Mouse (Mus musculus) forebrain, embryonic 16.5 days (tissue): ENCODE measurements around the gene Maml2. TPM values are rescaled to one million over a fixed set of nuclear protein-coding genes. Genes with fewer than 3 reads are reported as not detected.

ENCODE experiments used
- ATAC-seq: fragments of 200-750 bp; cut with Nextera tagmentation; 2 replicates; pipeline ENCODE4 v1.8.0; 2017; ENCODE audit warnings: mild to moderate bottlenecking, moderate library complexity
- H3K27ac ChIP-seq: fragments of 300-500 bp; sonication (generic); 2 replicates; pipeline ENCODE4 v1.5.1; 2014; ENCODE audit warnings: low read length, control low read depth
- H3K27me3 ChIP-seq: fragments of 300-500 bp; sonication (generic); replicated peaks from 2 replicates; pipeline ENCODE4 v1.6.1; 2014; ENCODE audit warnings: low read length; ENCODE audit not compliant: control insufficient read depth, insufficient read depth
- H3K36me3 ChIP-seq: fragments of 300-500 bp; sonication (generic); 2 replicates; pipeline ENCODE4 v1.6.1; 2014; ENCODE audit not compliant: control insufficient read depth, insufficient read depth
- H3K4me1 ChIP-seq: fragments of 300-500 bp; sonication (generic); replicated peaks from 2 replicates; pipeline ENCODE4 v1.6.1; 2014; ENCODE audit warnings: low read length; ENCODE audit not compliant: control insufficient read depth, insufficient read depth
- H3K4me2 ChIP-seq: fragments of 300-500 bp; sonication (generic); 2 replicates; pipeline ENCODE4 v1.6.1; 2014; ENCODE audit warnings: mild to moderate bottlenecking, low read length, control low read depth
- H3K4me3 ChIP-seq: fragments of 300-500 bp; sonication (generic); replicated peaks from 2 replicates; pipeline ENCODE4 v1.5.1; 2014; ENCODE audit warnings: mild to moderate bottlenecking, low read length, control low read depth
- H3K9ac ChIP-seq: fragments of 300-500 bp; sonication (generic); replicated peaks from 2 replicates; pipeline ENCODE4 v1.6.1; 2014; ENCODE audit warnings: low read depth, low read length, control low read depth
- H3K9me3 ChIP-seq: fragments of 300-500 bp; sonication (generic); 2 replicates; pipeline ENCODE4 v1.6.1; 2016; ENCODE audit warnings: low read length; ENCODE audit not compliant: control insufficient read depth
- WGBS: fragments of 180-500 bp; shearing (Covaris S2); extraction: QIAGEN DNeasy Blood & Tissue Kit; methylation state at CpG from one replicate; pipeline ENCODE4 v1.1.7; 2014; 5-methylcytosine and 5-hydroxymethylcytosine counted together
- polyA plus RNA-seq: library from polyadenylated mRNA; unstranded; fragments of >200 nt; fragmentation: Nextera tagmentation; extraction: Ambion mirVana; gene quantifications from 2 replicates; pipeline ENCODE4 v1.2.1, GENCODE M21; 2015

The Maml2 gene
- polyA plus RNA-seq, 1 experiment from 2014 or later: 9.0 TPM

DNA sequence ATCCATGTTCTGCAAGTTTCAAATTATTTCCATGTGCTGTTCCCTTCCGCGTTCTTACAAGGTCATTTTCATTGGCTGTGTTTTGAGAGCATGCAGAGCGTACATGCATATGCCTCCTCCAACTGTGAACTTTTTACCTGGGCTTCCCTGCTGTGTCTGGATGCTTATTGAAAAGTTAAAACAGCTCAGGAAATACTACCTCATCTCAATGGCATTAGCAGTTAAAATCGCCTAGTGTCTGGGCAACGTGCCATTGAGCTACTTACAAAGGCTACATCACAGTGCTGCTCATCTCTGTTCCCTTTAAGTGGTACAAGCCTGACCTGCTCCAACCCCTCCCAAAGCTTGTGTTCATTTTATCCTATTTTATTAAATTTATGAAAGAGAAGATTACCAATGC lies 347.4 kb downstream of the Maml2 start:
- Histone ChIP-seq H3K4me1 (peaks cover 3% of the 10 kb centered on the region), H3K27me3 (no peaks in the 10 kb centered on the region), H3K9me3 (no peaks in the 10 kb centered on the region), H3K9ac (no peak overlapping the region), H3K36me3 (no peaks in the 10 kb centered on the region), H3K4me3 (no peak overlapping the region), H3K27ac (no peak overlapping the region), H3K4me2 (no peak overlapping the region)
- 42% methylated on average over 5 of the region's 5 CpGs for WGBS
- ATAC-seq: no peak

DNA sequence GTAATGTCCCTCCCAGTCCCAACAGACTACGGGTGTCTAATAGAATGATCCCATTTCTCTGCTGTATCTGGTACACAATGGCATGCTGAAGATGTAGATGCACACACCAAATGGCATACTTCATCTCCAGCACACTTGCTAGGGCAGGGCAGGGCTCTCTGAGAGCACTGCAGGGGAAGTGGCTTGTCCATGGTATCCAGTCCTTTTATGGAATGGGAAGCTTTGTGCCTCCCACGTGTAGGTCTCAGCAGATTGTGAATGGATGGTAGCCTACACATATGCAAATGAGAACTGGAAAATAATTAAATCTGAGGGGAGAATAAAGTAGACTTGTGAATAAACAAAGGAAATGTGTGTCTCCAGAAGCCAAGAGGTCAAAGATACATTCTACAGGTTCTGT lies 353.3 kb downstream of the Maml2 start:
- Histone ChIP-seq H3K27ac (no peak overlapping the region), H3K4me2 (no peak overlapping the region), H3K27me3 (no peaks in the 10 kb centered on the region), H3K9ac (no peak overlapping the region), H3K4me3 (no peak overlapping the region), H3K36me3 (no peaks in the 10 kb centered on the region), H3K9me3 (no peaks in the 10 kb centered on the region), H3K4me1 (peaks cover 10% of the 10 kb centered on the region)
- WGBS: 38% methylated on average over 2 of the region's 2 CpGs
- no peak for ATAC-seq

DNA sequence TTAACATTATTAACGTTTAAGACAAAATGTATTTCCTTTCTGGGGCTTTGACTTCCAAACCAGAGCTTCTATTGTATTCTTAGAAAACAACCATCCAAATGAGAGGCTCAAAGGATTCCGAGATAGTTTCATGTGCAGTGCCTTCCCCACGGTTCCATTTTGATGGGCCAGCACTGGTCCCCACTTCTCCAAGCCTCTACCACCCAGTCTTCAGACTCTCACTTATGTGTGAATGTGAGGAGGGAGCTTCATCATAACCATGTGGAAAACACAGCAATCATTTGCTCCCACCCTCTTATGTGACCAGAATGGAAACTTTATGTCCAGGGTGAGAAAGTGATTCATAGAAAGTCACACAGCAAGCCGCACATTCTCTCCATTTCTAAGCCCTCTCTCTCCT lies 354.1 kb downstream of the Maml2 start:
- Histone ChIP-seq H3K4me3 (no peak overlapping the region), H3K4me1 (peaks cover 10% of the 10 kb centered on the region), H3K9ac (peak overlapping the region; percentile 41; the same call in 1 of the 2 replicates), H3K27me3 (no peaks in the 10 kb centered on the region), H3K9me3 (no peaks in the 10 kb centered on the region), H3K36me3 (no peaks in the 10 kb centered on the region), H3K4me2 (no peak overlapping the region), H3K27ac (no peak overlapping the region)
- whole genome bisulfite sequencing: 38% methylated on average over 4 of the region's 4 CpGs
- ATAC-seq: no peak

DNA sequence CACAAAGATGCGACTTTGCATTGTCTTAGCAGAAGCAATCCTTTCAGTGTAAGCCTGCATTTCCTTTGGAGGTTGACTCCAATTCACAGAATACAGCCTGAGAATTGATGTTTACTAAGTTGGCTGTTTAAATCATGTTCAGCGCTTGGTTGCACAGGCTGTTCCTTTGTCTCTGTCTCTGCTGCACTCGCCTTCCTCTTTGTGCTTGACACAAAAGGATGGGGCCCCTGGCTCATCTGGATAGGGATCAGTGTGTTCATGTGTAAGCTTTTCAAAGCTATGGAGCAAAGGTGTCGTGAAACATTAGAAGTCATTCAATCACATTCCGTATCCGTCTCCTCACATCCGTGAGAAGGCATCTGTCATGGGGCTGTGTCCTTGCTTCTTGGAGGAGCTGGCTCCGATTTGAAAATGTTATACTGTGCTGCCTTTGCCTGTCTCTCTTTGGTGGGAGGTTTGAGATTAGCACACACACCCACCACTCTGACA lies 354.7 kb downstream of the Maml2 start:
- no peaks in the 10 kb centered on the region for H3K9me3 ChIP-seq
- H3K27me3 ChIP-seq: no peaks in the 10 kb centered on the region
- peak overlapping the region; percentile 8 for H3K4me2 ChIP-seq
- no peaks in the 10 kb centered on the region for H3K36me3 ChIP-seq
- peak; percentile 44 for ATAC-seq
- WGBS: 13% methylated on average over 8 of the region's 8 CpGs
- H3K9ac ChIP-seq: peak overlapping the region; percentile 41
- H3K4me3 ChIP-seq: no peak overlapping the region
- H3K27ac ChIP-seq: peak overlapping the region; percentile 20
- H3K4me1 ChIP-seq: peaks cover 10% of the 10 kb centered on the region

DNA sequence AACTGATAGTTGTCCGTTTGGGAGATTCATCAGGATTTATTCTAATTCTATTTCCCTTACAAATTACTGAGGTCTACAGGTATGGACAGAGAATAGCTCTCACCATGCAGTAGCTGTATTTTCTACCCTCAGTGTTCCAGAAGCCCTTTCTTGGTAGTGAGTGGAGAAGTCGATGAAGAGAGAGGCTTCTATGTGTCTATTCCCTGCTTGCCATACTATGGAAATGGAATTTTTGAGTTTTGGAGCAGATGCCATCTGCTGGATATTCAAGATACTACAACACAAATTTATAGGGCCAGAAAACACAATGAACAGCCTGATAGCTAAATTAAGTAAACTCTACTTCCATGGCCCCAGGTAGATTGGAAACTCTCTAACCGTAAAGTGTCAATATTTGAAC lies 355.2 kb downstream of the Maml2 start:
- H3K4me3 ChIP-seq: no peak overlapping the region
- no peaks in the 10 kb centered on the region for H3K36me3 ChIP-seq
- 25% methylated on average over 3 of the region's 3 CpGs for WGBS
- peak; percentile 83 for ATAC-seq
- no peak overlapping the region for H3K27ac ChIP-seq
- H3K4me2 ChIP-seq: peak overlapping the region; percentile 8
- H3K9ac ChIP-seq: peak overlapping the region; percentile 41; the same call in 1 of the 2 replicates
- H3K4me1 ChIP-seq: peaks cover 10% of the 10 kb centered on the region
- H3K9me3 ChIP-seq: no peaks in the 10 kb centered on the region
- H3K27me3 ChIP-seq: no peaks in the 10 kb centered on the region

DNA sequence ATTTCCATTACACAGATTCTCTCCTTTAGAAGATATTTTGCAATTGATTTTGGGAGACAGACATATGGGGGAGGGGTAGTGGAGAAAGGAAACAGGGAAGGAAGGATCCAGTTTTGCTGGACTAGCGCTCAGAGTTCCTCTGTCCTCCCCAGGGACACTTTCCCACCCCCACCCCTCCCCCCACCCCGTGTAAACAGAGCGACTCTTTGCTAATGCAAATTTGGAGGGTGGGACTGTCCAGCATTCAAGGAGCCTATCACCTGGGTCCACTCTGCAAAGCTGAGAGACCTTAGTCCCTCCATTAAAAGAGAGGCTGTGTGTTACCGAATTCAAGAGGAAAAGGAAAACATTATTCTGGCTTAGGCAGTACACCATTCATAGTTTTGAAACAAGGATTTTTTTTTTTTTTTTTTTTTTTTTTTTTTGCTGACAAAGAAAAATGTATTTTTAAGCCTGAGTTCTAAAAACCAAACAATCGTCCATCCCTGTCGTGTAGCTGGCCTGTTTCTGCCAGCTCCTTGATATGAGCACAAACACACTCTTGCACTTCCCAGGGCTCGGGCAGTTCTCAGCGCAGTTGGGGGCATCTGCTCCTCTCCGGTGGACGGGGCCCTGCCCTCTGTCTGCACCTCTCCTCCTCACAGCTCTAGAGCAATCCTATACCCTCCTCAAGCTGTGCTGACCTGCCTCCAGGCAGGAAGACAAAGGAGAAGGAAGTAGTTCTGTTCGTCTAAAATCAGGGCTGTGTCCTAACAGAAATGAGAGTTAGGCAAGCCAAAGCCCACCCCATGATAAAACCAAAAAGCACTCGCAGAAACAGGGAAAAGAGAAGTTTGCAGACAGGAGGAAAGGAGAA lies 364.2 kb downstream of the Maml2 start:
- H3K4me2 ChIP-seq: peak overlapping the region; percentile 22; the same call in 1 of the 2 replicates
- peak; percentile 34 for ATAC-seq
- H3K36me3 ChIP-seq: no peaks in the 10 kb centered on the region
- no peak overlapping the region for H3K9ac ChIP-seq
- H3K27me3 ChIP-seq: no peaks in the 10 kb centered on the region
- H3K4me3 ChIP-seq: no peak overlapping the region
- 9% methylated on average over 12 of the region's 12 CpGs for WGBS
- peaks cover 5% of the 10 kb centered on the region; the same call in 1 of the 2 replicates for H3K4me1 ChIP-seq
- H3K9me3 ChIP-seq: no peaks in the 10 kb centered on the region
- no peak overlapping the region for H3K27ac ChIP-seq

DNA sequence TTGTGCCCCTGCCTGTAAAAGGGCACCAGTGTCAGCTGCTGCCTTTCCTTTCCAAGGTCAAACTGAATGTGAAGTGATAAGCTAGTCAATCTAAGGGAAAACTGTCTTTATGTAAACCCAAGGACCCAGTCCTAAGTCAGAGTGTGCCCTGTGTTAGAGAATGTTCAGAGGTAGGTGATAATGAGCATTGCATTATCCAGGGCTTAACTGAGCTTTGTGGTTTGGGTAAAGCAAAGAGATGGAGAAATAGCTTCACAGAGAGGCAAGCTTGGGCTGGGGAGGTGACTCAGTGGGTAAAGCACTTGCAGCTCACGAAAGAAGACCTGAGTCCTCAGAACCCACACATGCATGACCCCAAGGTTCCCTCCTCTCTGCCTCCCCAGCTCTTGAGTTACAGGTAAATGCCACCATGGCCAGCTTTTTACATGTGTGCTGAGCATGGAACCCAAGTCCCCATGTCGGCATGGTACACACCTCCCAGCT lies 367.8 kb downstream of the Maml2 start:
- H3K9me3 ChIP-seq: no peaks in the 10 kb centered on the region
- H3K4me2 ChIP-seq: no peak overlapping the region
- H3K27ac ChIP-seq: no peak overlapping the region
- no peak for ATAC-seq
- H3K4me3 ChIP-seq: no peak overlapping the region
- H3K27me3 ChIP-seq: no peaks in the 10 kb centered on the region
- peaks cover 5% of the 10 kb centered on the region; the same call in 1 of the 2 replicates for H3K4me1 ChIP-seq
- no peak overlapping the region for H3K9ac ChIP-seq
- 92% methylated on average over 2 of the region's 2 CpGs for WGBS
- no peaks in the 10 kb centered on the region for H3K36me3 ChIP-seq

DNA sequence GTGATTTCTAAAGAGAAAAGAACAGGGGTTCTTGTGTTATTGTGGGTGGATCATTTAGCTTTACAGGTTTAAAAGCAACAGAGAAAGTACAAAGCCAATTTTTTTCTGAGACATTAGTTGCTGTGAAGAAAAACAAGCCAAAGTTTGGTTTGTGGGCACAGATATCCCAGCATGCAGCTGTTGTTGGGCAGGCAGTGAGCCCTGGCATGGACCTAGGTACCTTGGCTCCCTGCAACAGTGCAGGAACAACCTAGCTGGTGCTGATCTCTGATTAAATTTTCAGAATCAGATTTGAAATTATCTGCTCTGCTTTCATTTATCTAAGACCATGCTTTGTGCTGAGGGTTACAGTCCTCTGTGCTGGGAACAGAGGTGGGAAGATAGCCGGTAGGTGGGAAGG lies 370.2 kb downstream of the Maml2 start:
- no peak for ATAC-seq
- no peak overlapping the region for H3K9ac ChIP-seq
- H3K4me2 ChIP-seq: no peak overlapping the region
- 92% methylated on average over 1 of the region's 1 CpGs for WGBS
- H3K27ac ChIP-seq: no peak overlapping the region
- H3K4me1 ChIP-seq: no peaks in the 10 kb centered on the region; the same call in 1 of the 2 replicates
- no peaks in the 10 kb centered on the region for H3K27me3 ChIP-seq
- no peaks in the 10 kb centered on the region for H3K9me3 ChIP-seq
- H3K36me3 ChIP-seq: no peaks in the 10 kb centered on the region
- H3K4me3 ChIP-seq: no peak overlapping the region

DNA sequence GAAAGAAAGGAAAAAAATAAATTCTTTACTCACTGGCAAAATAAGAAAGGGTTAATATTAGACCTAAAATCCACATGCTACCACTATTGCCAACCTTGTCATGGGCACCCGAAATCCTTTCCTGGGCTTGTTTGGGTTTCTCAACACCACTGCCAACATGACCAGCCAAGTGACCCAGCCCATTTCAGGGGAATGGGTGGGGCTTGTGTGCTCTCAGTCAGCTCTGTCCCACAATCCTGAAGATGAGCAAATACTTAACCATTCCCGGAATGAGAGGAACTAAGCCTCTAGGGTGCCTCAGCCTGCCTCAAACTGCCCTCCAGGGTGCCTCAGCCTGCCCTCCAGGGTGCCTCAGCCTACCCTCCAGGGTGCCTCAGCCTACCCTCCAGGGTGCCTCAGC lies 371.0 kb downstream of the Maml2 start:
- H3K4me3 ChIP-seq: no peak overlapping the region
- no peak for ATAC-seq
- no peak overlapping the region for H3K27ac ChIP-seq
- no peaks in the 10 kb centered on the region for H3K36me3 ChIP-seq
- H3K4me2 ChIP-seq: no peak overlapping the region
- no peak overlapping the region for H3K9ac ChIP-seq
- no peaks in the 10 kb centered on the region; the same call in 1 of the 2 replicates for H3K4me1 ChIP-seq
- WGBS: 81% methylated on average over 2 of the region's 2 CpGs
- H3K9me3 ChIP-seq: no peaks in the 10 kb centered on the region
- no peaks in the 10 kb centered on the region for H3K27me3 ChIP-seq
